ENCODE assay signal across 14 mouse cellular contexts in genomic region chr1:179940787-179941352, GRCm38 (mm10). TPM values are rescaled to one million over a fixed set of nuclear protein-coding genes. Genes with fewer than 3 reads are reported as not detected.
A peak's percentile ranks its signal among the peaks of the same experiment; 100 is the strongest.
DNase-seq lines count a peak whose midpoint lies in the region; ATAC-seq and TF ChIP-seq lines count a peak whose summit lies in the region.
"Had no signal": no experiment of that assay in that cellular context is flagged by ENCODE, and none has a peak within 500 bp of the region (broad histone marks: within the 10 kb centered on the region; RNA-seq: fewer than 3 reads in every experiment).

No protein-coding gene starts in this region.

- H3K27me3 ChIP-seq in intestine, embryonic 16.5 days (replicated peaks; ENCODE audit: control insufficient read depth, insufficient read depth, low read length) = no peaks in the 10 kb centered on the region
- no peaks in the 10 kb centered on the region for H3K27me3 ChIP-seq in intestine, postnatal 0 days (replicated peaks; ENCODE audit: control insufficient read depth, insufficient read depth, low read length)
- H3K27me3 ChIP-seq in limb, embryonic 15.5 days = no peaks in the 10 kb centered on the region
- H3K27me3 ChIP-seq in limb, embryonic 10.5 days (ENCODE audit: low read depth, poor library complexity, severe bottlenecking) = no peaks in the 10 kb centered on the region
- H3K27me3 ChIP-seq in embryonic facial prominence, embryonic 14.5 days (replicated peaks; ENCODE audit: control insufficient read depth, insufficient read depth, low read length) = no peaks in the 10 kb centered on the region
- H3K27me3 ChIP-seq in stomach, embryonic 15.5 days (replicated peaks) = no peaks in the 10 kb centered on the region
- H3K27me3 ChIP-seq: limb, embryonic 12.5 days; liver, embryonic 13.5 days had no signal

- H3K4me3 ChIP-seq in intestine, embryonic 16.5 days (ENCODE audit: low read length) = no peak overlapping the region
- no peak overlapping the region for H3K4me3 ChIP-seq in intestine, postnatal 0 days (ENCODE audit: low read depth, low read length)
- H3K4me3 ChIP-seq in limb, embryonic 15.5 days = no peak overlapping the region
- H3K4me3 ChIP-seq in limb, embryonic 10.5 days = no peak overlapping the region
- no peak overlapping the region for H3K4me3 ChIP-seq in embryonic facial prominence, embryonic 14.5 days (ENCODE audit: low read depth, low read length)
- no peak overlapping the region for H3K4me3 ChIP-seq in stomach, embryonic 15.5 days (replicated peaks)
- H3K4me3 ChIP-seq: hindbrain, embryonic 10.5 days; limb, embryonic 12.5 days; liver, embryonic 13.5 days had no signal

- H3K9me3 ChIP-seq in intestine, embryonic 16.5 days (ENCODE audit: control insufficient read depth, low read length) = no peaks in the 10 kb centered on the region
- H3K9me3 ChIP-seq in intestine, postnatal 0 days (ENCODE audit: control insufficient read depth) = no peaks in the 10 kb centered on the region
- H3K9me3 ChIP-seq in limb, embryonic 15.5 days = no peaks in the 10 kb centered on the region
- no peaks in the 10 kb centered on the region for H3K9me3 ChIP-seq in limb, embryonic 10.5 days (replicated peaks)
- H3K9me3 ChIP-seq in embryonic facial prominence, embryonic 14.5 days (ENCODE audit: control insufficient read depth, low read length) = no peaks in the 10 kb centered on the region
- H3K9me3 ChIP-seq in stomach, embryonic 15.5 days = no peaks in the 10 kb centered on the region
- H3K9me3 ChIP-seq: hindbrain, embryonic 10.5 days; limb, embryonic 12.5 days; liver, embryonic 13.5 days had no signal

- no peak for TF ChIP-seq CTCF in intestine, postnatal 0 days (IDR thresholded peaks at IDR 0.05; ENCODE audit: low read depth)

- H3K4me2 ChIP-seq in intestine, embryonic 16.5 days (ENCODE audit: low read depth, low read length) = 0 out of 2 replicates have a peak overlapping the region, but pooled peaks have one; percentile 5
- H3K4me2 ChIP-seq in intestine, postnatal 0 days (replicated peaks; ENCODE audit: low read depth) = no peak overlapping the region; the same call in 1 of the 2 replicates
- no peak overlapping the region for H3K4me2 ChIP-seq in limb, embryonic 15.5 days
- peak overlapping the region; percentile 29 for H3K4me2 ChIP-seq in embryonic facial prominence, embryonic 14.5 days (ENCODE audit: low read depth, low read length)
- H3K4me2 ChIP-seq in stomach, embryonic 15.5 days = 0 out of 2 replicates have a peak overlapping the region, but pooled peaks have one; percentile 0
- H3K4me2 ChIP-seq: limb, embryonic 12.5 days; liver, embryonic 13.5 days; midbrain, embryonic 11.5 days had no signal

- no peak for DNase-seq in limb, embryonic 10.5 days (ENCODE audit: low spot score)
- peak; percentile 41 for DNase-seq in embryonic facial prominence, embryonic 14.5 days (ENCODE audit: low spot score)
- DNase-seq in embryo, embryonic 11 days = no peak
- DNase-seq: gastrocnemius, postnatal 25 days; kidney, postnatal 25 days; liver, embryonic 13.5 days had no signal

- H3K27ac ChIP-seq in intestine, embryonic 16.5 days (ENCODE audit: low read length) = no peak overlapping the region
- H3K27ac ChIP-seq in intestine, postnatal 0 days (ENCODE audit: low read depth, low read length) = no peak overlapping the region
- H3K27ac ChIP-seq in limb, embryonic 15.5 days = peak overlapping the region; percentile 18; the same call in 1 of the 2 replicates
- H3K27ac ChIP-seq in limb, embryonic 10.5 days = no peak overlapping the region
- peak overlapping the region; percentile 70 for H3K27ac ChIP-seq in embryonic facial prominence, embryonic 14.5 days (replicated peaks; ENCODE audit: low read depth, low read length)
- H3K27ac ChIP-seq in stomach, embryonic 15.5 days = 0 out of 2 replicates have a peak overlapping the region, but pooled peaks have one; percentile 1
- H3K27ac ChIP-seq: hindbrain, embryonic 10.5 days; limb, embryonic 12.5 days; liver, embryonic 13.5 days had no signal

- H3K9ac ChIP-seq in intestine, embryonic 16.5 days (ENCODE audit: low read depth, low read length) = no peak overlapping the region
- H3K9ac ChIP-seq in intestine, postnatal 0 days (ENCODE audit: low read depth, low read length) = no peak overlapping the region
- H3K9ac ChIP-seq in limb, embryonic 15.5 days = no peak overlapping the region
- no peak overlapping the region for H3K9ac ChIP-seq in embryonic facial prominence, embryonic 14.5 days (ENCODE audit: low read depth, low read length)
- no peak overlapping the region for H3K9ac ChIP-seq in stomach, embryonic 15.5 days
- H3K9ac ChIP-seq: limb, embryonic 12.5 days; liver, embryonic 13.5 days had no signal

- 70% methylated on average over 14 of the region's 14 CpGs for WGBS in intestine, embryonic 16.5 days
- WGBS in intestine, postnatal 0 days = 72% methylated on average over 14 of the region's 14 CpGs
- 78% methylated on average over 14 of the region's 14 CpGs for WGBS in limb, embryonic 15.5 days
- 92% methylated on average over 14 of the region's 14 CpGs for WGBS in limb, embryonic 10.5 days
- 78% methylated on average over 14 of the region's 14 CpGs for WGBS in embryonic facial prominence, embryonic 14.5 days
- 75% methylated on average over 14 of the region's 14 CpGs for WGBS in stomach, embryonic 15.5 days

- no peak for ATAC-seq in intestine, embryonic 16.5 days
- no peak for ATAC-seq in intestine, postnatal 0 days
- no peak for ATAC-seq in limb, embryonic 15.5 days (ENCODE audit: insufficient number of reproducible peaks, low FRiP score, low TSS enrichment, low read depth)
- ATAC-seq in embryonic facial prominence, embryonic 14.5 days (ENCODE audit: low read depth) = no peak
- no peak for ATAC-seq in stomach, embryonic 15.5 days (ENCODE audit: insufficient read depth, low FRiP score, low read depth)
- ATAC-seq: forebrain, embryonic 16.5 days had no signal

- no peaks in the 10 kb centered on the region for H3K36me3 ChIP-seq in intestine, embryonic 16.5 days (ENCODE audit: control insufficient read depth, insufficient read depth, low read length)
- no peaks in the 10 kb centered on the region for H3K36me3 ChIP-seq in intestine, postnatal 0 days (ENCODE audit: control insufficient read depth, insufficient read depth)
- H3K36me3 ChIP-seq in limb, embryonic 15.5 days = no peaks in the 10 kb centered on the region
- no peaks in the 10 kb centered on the region for H3K36me3 ChIP-seq in limb, embryonic 10.5 days
- H3K36me3 ChIP-seq in embryonic facial prominence, embryonic 14.5 days (ENCODE audit: control insufficient read depth, insufficient read depth, low read length) = no peaks in the 10 kb centered on the region
- no peaks in the 10 kb centered on the region for H3K36me3 ChIP-seq in stomach, embryonic 15.5 days
- H3K36me3 ChIP-seq: hindbrain, embryonic 10.5 days; limb, embryonic 12.5 days; liver, embryonic 13.5 days had no signal

- no peaks in the 10 kb centered on the region for H3K4me1 ChIP-seq in intestine, embryonic 16.5 days (ENCODE audit: control insufficient read depth, insufficient read depth, low read length)
- H3K4me1 ChIP-seq in intestine, postnatal 0 days (replicated peaks; ENCODE audit: control insufficient read depth, insufficient read depth, low read length) = no peaks in the 10 kb centered on the region
- H3K4me1 ChIP-seq in limb, embryonic 15.5 days = peaks cover 4% of the 10 kb centered on the region; the same call in 1 of the 2 replicates
- H3K4me1 ChIP-seq in limb, embryonic 10.5 days = 0 out of 2 replicates have a peak, but pooled peaks cover 2% of the 10 kb centered on the region
- H3K4me1 ChIP-seq in embryonic facial prominence, embryonic 14.5 days (ENCODE audit: control insufficient read depth, insufficient read depth, low read length) = 0 out of 2 replicates have a peak, but pooled peaks cover 3% of the 10 kb centered on the region
- no peaks in the 10 kb centered on the region for H3K4me1 ChIP-seq in stomach, embryonic 15.5 days
- H3K4me1 ChIP-seq: hindbrain, embryonic 10.5 days; limb, embryonic 12.5 days; liver, embryonic 13.5 days had no signal

RNA-seq across cellular contexts. Expression of gene Cdc42bpa, which starts 19.4 kb away (rescaled TPM):
- polyA plus RNA-seq in intestine, embryonic 16.5 days (2015; fragmentation: Nextera tagmentation; extraction: Ambion mirVana) = 8.2 and 8.6 TPM in 2 replicates
- polyA plus RNA-seq in intestine, postnatal 0 days (2015; fragmentation: Nextera tagmentation; extraction: Ambion mirVana) = 9.2 and 10.9 TPM in 2 replicates
- polyA plus RNA-seq in limb, embryonic 15.5 days (2015; fragmentation: Nextera tagmentation; extraction: Ambion mirVana) = 15.7 and 17.6 TPM in 2 replicates
- polyA plus RNA-seq in limb, embryonic 10.5 days (2016; fragmentation: Nextera tagmentation; extraction: Ambion mirVana) = 10.8 and 14.3 TPM in 2 replicates
- 16.3 and 17.0 TPM in 2 replicates for polyA plus RNA-seq in embryonic facial prominence, embryonic 14.5 days (2014; fragmentation: Nextera tagmentation; extraction: Ambion mirVana)
- 16.9 and 17.9 TPM in 2 replicates for polyA plus RNA-seq in stomach, embryonic 15.5 days (2015; fragmentation: Nextera tagmentation; extraction: Ambion mirVana)

Comparison
In these comparisons a context has a peak if more than half of its experiments do, and no peak if none do; other contexts are left out.
1. H3K27ac ChIP-seq: peak in limb, embryonic 15.5 days (single experiment), embryonic facial prominence, embryonic 14.5 days (single experiment) and stomach, embryonic 15.5 days (single experiment); none in intestine, embryonic 16.5 days (single experiment), intestine, postnatal 0 days (single experiment) and limb, embryonic 10.5 days (single experiment).
2. H3K4me2 ChIP-seq: peak in intestine, embryonic 16.5 days (single experiment), embryonic facial prominence, embryonic 14.5 days (single experiment) and stomach, embryonic 15.5 days (single experiment); none in intestine, postnatal 0 days (single experiment) and limb, embryonic 15.5 days (single experiment).